Mouse (Mus musculus): ENCODE measurements around the gene Marveld1.

The Marveld1 gene

DNA sequence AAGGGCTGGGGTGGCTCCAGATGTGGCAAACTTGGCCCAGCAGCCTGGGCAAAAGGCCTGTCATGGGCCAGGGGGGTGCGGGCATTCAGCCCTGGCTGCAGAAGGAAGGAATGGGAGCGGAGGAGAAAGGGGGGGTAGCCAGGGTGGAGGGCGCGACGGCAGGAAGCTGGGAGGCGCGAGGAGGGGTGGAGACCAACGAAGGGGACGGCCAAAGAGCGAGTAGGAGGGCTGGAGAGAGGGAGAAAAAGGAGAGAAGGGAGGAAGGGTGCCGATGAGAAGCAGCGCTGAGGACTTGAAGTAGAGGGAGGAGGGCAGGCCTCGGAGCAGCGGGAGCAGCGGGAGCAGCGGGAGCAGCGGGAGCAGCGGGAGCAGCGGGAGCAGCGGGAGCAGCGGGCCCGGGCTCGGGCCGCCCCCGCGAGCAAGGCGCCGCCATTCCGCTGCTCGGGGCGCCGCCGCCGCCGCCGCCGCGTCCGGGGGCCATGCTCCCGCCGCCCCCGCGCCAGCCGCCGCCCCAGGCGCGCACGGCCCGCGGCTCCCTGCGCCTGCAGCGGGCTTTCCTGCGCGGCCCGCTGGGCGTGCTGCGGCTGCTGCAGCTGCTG is at the start of gene Marveld1:
Gene Marveld1, plus strand, starts transcription at position 231 of the 599 bp plus-strand sequence.
- DNase-seq (ENCODE audit: low spot score in 2 of 2), result peak in 1 of 2 experiments; percentile 12

DNA sequence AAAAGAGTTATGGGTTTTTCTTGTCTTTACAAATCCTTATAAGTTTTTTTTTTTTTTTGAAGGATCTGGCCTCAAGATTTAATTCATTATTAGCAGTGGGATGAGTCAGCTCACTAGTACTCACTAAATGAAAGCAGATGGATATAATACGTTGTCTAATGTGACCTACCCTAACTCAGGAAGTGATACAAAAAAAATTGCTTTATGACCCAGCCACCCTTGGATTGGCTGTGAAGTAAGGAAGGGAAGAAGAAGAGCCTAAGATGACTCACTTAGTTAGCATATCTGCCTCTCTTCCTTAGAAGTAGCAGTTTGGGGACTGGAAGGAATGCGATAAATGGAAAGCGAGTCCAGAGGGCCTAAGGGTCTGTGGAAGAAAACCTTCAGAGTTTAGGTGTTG is 47.8 kb upstream of the Marveld1 start:
- no peak for DNase-seq (ENCODE audit: low spot score in 2 of 2)

DNA sequence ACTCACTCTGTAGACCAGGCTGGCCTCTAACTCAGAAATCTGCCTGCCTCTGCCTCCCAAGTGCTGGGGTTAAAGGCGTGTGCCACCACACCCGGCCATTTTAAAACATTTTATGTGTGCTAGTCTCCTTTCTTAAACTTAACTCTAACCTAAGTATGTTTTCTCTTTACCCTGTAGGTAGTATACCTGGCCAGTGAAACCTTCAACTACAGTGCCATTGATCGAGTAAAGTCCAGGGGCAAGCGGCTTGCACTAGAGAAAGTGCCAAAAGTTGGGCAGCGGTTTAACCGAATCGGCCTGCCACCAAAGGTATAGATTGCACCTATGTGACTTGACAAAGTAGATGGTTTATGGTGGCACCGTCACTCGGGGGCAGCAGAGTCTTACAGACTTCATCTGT is 42.5 kb upstream of the Marveld1 start:
- no peak for DNase-seq (ENCODE audit: low spot score in 2 of 2)

GRCm38 (mm10) chr19:42115783-42116335 is 31.3 kb upstream of the Marveld1 start:
- DNase-seq (ENCODE audit: low spot score in 2 of 2), result no peak

- no peak for DNase-seq (ENCODE audit: low spot score in 2 of 2)
Observed at GRCm38 (mm10) chr19:42118142-42118541, 29.1 kb upstream of the Marveld1 start.

- no peak for DNase-seq (ENCODE audit: low spot score in 2 of 2)
Observed at GRCm38 (mm10) chr19:42118596-42118995, 28.6 kb upstream of the Marveld1 start.

DNA sequence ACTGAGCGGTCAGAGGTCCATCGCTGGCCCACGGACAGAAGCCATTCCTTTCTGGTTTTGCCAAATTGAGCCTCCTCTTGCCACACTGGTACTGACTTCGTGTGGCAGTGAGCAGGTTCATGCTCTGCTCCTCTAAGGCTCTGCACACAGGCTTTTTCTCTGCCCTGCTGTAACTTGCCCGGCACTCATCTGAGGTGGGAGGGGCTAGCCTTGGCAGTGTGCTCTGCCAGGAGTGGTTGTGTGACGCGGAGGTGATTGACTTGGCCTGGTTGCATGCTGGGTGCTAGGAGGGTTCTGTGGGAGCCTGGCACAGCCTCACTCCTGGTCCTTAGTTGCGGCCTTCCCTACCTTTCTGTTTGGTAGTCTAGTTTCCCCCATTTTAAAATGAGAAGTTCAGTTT is 26.7 kb upstream of the Marveld1 start:
- DNase-seq (ENCODE audit: low spot score in 2 of 2), result no peak

- DNase-seq (ENCODE audit: low spot score in 2 of 2), result no peak
Observed at GRCm38 (mm10) chr19:42124684-42125083, 22.5 kb upstream of the Marveld1 start.

- DNase-seq (ENCODE audit: low spot score in 2 of 2), result no peak
Observed at GRCm38 (mm10) chr19:42125501-42126218, 21.5 kb upstream of the Marveld1 start.

- DNase-seq (ENCODE audit: low spot score in 2 of 2), result no peak
Observed at GRCm38 (mm10) chr19:42126219-42126605, 21.0 kb upstream of the Marveld1 start.

- DNase-seq (ENCODE audit: low spot score in 2 of 2), result no peak
Observed at GRCm38 (mm10) chr19:42127024-42127423, 20.2 kb upstream of the Marveld1 start.

GRCm38 (mm10) chr19:42128052-42128740 is 19.0 kb upstream of the Marveld1 start:
- DNase-seq (ENCODE audit: low spot score in 2 of 2), result no peak

DNA sequence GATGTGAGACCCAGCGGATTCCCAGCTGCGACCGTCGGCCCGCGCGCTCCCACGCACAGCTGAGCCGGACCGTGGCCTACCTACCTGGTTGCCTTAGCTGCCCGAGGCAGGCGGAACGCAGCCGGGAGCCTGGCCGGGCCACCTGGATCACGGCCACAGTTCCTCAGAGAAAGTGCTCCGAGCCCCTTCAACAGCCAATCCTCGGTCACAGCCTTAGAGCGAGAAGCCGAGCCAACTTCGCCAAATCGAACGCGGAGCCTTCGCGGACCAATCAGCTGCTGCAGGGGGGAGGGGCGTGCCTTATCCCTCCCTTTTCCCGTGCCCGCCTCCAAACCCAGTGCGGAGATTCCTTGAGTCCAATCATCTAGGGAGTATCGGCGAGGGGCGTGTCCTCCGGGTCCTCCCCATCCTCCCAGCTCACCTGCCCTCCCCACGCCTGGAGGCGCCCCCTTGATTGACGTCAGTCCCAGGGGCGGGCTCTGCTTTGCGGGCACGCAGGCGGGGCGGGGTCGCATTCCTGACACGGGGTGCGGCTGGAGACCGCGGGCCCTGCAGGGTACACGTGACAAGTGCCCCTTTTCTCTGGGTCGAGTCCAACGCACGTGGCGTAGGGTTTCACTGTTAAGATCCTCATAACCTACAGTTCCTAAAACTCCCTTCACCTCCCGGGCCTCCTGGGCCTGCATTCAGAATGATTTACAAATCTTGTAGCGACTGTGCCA is 18.3 kb upstream of the Marveld1 start, which contains the start of gene Avpi1:
Gene Avpi1, minus strand, starts transcription at position 273 of the 722 bp plus-strand sequence.
- DNase-seq (ENCODE audit: low spot score in 2 of 2), result peak; percentile 67 to 69

GRCm38 (mm10) chr19:42129509-42130293 is 17.5 kb upstream of the Marveld1 start:
- DNase-seq (ENCODE audit: low spot score in 2 of 2), result no peak

GRCm38 (mm10) chr19:42130294-42130606 is 16.9 kb upstream of the Marveld1 start:
- no peak for DNase-seq (ENCODE audit: low spot score in 2 of 2)

DNA sequence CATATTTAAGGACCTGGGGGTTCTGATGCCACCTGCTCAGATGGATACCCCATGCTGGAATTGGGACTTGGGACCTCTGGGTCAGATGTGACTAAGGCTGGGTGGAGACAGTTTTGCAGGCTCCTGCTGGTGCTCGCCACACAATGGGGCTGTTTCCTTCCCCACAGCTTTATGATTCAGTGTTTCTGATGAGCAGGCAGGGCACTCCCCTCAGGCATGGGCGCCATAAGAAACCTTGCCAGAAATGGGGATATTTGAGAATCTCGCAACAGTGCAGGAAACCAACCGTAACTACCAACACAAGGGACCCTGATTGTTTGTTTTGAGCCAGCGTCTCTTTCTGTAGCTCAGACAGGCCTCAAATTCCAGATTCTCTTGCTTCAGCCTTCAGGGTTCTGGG is 16.1 kb upstream of the Marveld1 start:
- DNase-seq (ENCODE audit: low spot score in 2 of 2), result no peak

GRCm38 (mm10) chr19:42135070-42135469 is 12.1 kb upstream of the Marveld1 start:
- DNase-seq (ENCODE audit: low spot score in 2 of 2), result no peak

- no peak for DNase-seq (ENCODE audit: low spot score in 2 of 2)
Observed at GRCm38 (mm10) chr19:42136126-42136525, 11.1 kb upstream of the Marveld1 start.

- no peak for DNase-seq (ENCODE audit: low spot score in 2 of 2)
Observed at GRCm38 (mm10) chr19:42137167-42137672, 10.0 kb upstream of the Marveld1 start.

DNA sequence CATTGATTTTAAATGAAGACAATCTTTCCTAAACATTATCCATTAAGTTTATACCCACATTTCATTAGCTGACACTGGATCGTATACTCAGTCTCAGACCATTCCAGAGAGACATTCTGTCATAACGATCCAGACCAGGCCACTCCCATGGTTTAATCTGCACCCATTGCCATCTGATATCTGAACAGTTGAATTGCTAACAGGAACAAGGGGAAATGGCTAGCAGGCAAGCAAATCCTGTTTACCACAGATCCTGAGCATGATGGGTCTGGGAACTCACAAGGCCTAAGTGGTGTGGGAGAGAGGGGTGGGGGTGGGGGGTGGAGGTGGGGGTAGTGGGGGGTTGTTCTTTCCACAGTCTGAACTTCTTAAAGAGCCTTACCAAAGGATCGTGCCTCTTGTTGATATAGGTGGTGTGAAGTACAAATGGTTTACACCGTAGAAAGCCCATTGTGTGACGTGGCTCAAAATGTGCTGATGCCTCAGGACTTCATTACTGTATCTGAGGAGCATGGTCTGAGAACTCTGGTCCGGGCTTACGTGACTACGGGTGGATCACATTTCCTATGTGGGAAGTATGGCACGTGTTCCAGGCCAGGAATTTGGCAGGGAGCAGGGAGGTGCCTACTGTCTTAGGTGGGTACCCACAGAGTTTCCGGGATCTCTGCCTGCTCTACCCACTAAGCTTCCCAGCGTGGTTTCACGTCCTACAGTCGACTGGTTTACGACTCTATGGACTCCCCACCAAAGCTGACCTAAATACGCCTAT is 8.5 kb upstream of the Marveld1 start:
- DNase-seq (ENCODE audit: low spot score in 2 of 2), result no peak
